In genomic region chr4:59831038-59831437, GRCm38 (mm10) we compare ENCODE assay signal across 10 mouse cellular contexts.
"Had no signal": no experiment of that assay in that cellular context is flagged by ENCODE, and none has a peak within 500 bp of the region (broad histone marks: within the 10 kb centered on the region; RNA-seq: fewer than 3 reads in every experiment).

No protein-coding gene starts in this region.

- DNase-seq: kidney, adult 11 months; kidney, adult 8-10 months; kidney, postnatal 10 days; layer of hippocampus, adult 9-11 months; liver; lung, embryonic 14.5 days; right cerebral cortex, adult 18-20 months; right cerebral cortex, postnatal 14 days; right cerebral cortex, postnatal 4 days; thymus, postnatal 25 days had no signal
